Mouse (Mus musculus) ES-Bruce4 (cell line): ENCODE data around the gene Ffar2.

ENCODE experiments used
- CTCF ChIP-seq: IDR thresholded peaks from one replicate; pipeline ENCODE4 v1.8.1; 2011; ENCODE audit warnings: low read depth, low read length
- EP300 ChIP-seq: IDR thresholded peaks from 2 replicates; pipeline ENCODE4 v1.6.1; 2011; ENCODE audit warnings: low read depth, low read length; ENCODE audit not compliant: insufficient read depth
- POLR2A ChIP-seq: IDR thresholded peaks from one replicate; pipeline ENCODE4 v1.8.1; 2011; ENCODE audit warnings: low read length; ENCODE audit not compliant: insufficient read depth

DNA sequence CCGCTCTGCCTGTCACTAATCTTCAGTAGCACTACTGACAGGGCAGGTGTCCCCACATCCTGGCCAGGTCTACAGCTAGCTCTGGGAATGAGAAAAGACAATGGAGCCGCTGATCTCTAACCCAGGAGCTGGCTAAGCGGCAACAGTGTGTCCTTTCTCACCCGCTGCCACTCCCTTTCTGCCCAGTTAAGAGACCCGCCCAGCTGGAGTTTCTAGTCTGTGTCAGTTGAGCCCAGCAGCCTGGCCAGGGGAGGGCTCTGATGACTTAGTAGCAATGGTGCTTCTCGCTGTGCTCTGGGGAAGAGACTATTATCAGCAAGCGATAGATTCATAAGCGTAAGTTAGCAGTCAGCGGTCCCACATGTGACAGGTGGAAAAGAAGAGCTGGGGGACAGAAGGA lies 54.3 kb downstream of the Ffar2 start:
- TF ChIP-seq CTCF: no peak
- no peak for TF ChIP-seq EP300
- TF ChIP-seq POLR2A: no peak
